In genomic region chr13:24800674-24801307, GRCm38 (mm10) we compare ENCODE assay signal across 8 mouse cellular contexts. TPM values are rescaled to one million over a fixed set of nuclear protein-coding genes. Genes with fewer than 3 reads are reported as not detected.
A peak's percentile ranks its signal among the peaks of the same experiment; 100 is the strongest.
DNase-seq lines count a peak whose midpoint lies in the region; ATAC-seq lines count a peak whose summit lies in the region.

No protein-coding gene starts in this region.

- H3K27ac ChIP-seq in hindbrain, embryonic 14.5 days, result peak overlapping the region; percentile 97

- H3K4me1 ChIP-seq in hindbrain, embryonic 14.5 days (replicated peaks; ENCODE audit: control insufficient read depth, insufficient read depth, low read length), result peaks cover 30% of the 10 kb centered on the region

- no peaks in the 10 kb centered on the region for H3K27me3 ChIP-seq in hindbrain, embryonic 14.5 days (ENCODE audit: control insufficient read depth, insufficient read depth, low read length)

- peak overlapping the region; percentile 96 for H3K4me3 ChIP-seq in hindbrain, embryonic 14.5 days (replicated peaks; ENCODE audit: low read length)

- ATAC-seq in hindbrain, embryonic 14.5 days (ENCODE audit: low FRiP score), result peak; percentile 96

- peaks cover 12% of the 10 kb centered on the region for H3K36me3 ChIP-seq in hindbrain, embryonic 14.5 days (replicated peaks; ENCODE audit: control insufficient read depth, insufficient read depth)

- no peaks in the 10 kb centered on the region for H3K9me3 ChIP-seq in hindbrain, embryonic 14.5 days (ENCODE audit: control insufficient read depth, low read length)

- peak overlapping the region; percentile 70 for H3K4me2 ChIP-seq in hindbrain, embryonic 14.5 days (replicated peaks)

- under 1% methylated on average over 42 of the region's 42 CpGs for WGBS in hindbrain, embryonic 14.5 days

- DNase-seq in NIH3T3 (ENCODE audit: low read depth), result peak; percentile 95
- DNase-seq in cerebellum, postnatal 10 days, result peak; percentile 98 to 99
- peak; percentile 90 to 92 for DNase-seq in frontal cortex, postnatal 14 days (ENCODE audit: low spot score in 2 of 2)
- peak; percentile 98 for DNase-seq in hindbrain, embryonic 14.5 days (ENCODE audit: low spot score)
- DNase-seq in layer of hippocampus, postnatal 36 days, result peak; percentile 96 to 97
- DNase-seq in lung, postnatal 36 days, result peak; percentile 99
- peak; percentile 98 for DNase-seq in retina, postnatal 1 day
- peak; percentile 94 to 97 for DNase-seq in urinary bladder, adult 18-20 months (ENCODE audit: low spot score in 2 of 2)

- H3K9ac ChIP-seq in hindbrain, embryonic 14.5 days, result peak overlapping the region; percentile 92

RNA-seq across cellular contexts. Expression of gene BC005537, which starts 0.7 kb away (rescaled TPM):
- polyA plus RNA-seq in hindbrain, embryonic 14.5 days (2014; fragmentation: Nextera tagmentation; extraction: Ambion mirVana), result 40.8 and 43.7 TPM in 2 replicates
- 100 to 1,000 TPM; 162 to 176 TPM for total RNA-seq in layer of hippocampus, postnatal 36 days (2021)

RNA-seq across cellular contexts. Expression of gene Acot13, which starts 30.5 kb away (rescaled TPM):
- 55.6 and 59.9 TPM in 2 replicates for polyA plus RNA-seq in hindbrain, embryonic 14.5 days (2014; fragmentation: Nextera tagmentation; extraction: Ambion mirVana)
- total RNA-seq in layer of hippocampus, postnatal 36 days (2021), result 100 to 1,000 TPM; 109 to 111 TPM

RNA-seq across cellular contexts. Expression of gene Tdp2, which starts 30.7 kb away (rescaled TPM):
- 34.7 and 37.5 TPM in 2 replicates for polyA plus RNA-seq in hindbrain, embryonic 14.5 days (2014; fragmentation: Nextera tagmentation; extraction: Ambion mirVana)
- 10 to 100 TPM; 20.9 to 23.7 TPM for total RNA-seq in layer of hippocampus, postnatal 36 days (2021)

RNA-seq across cellular contexts. Expression of gene Gmnn, which starts 39.1 kb away (rescaled TPM):
- polyA plus RNA-seq in hindbrain, embryonic 14.5 days (2014; fragmentation: Nextera tagmentation; extraction: Ambion mirVana), result 20.6 and 22.1 TPM in 2 replicates
- 1 to 10 TPM; 1.9 to 2.9 TPM for total RNA-seq in layer of hippocampus, postnatal 36 days (2021)

RNA-seq across cellular contexts. Expression of gene D130043K22Rik, which starts 44.1 kb away (rescaled TPM):
- polyA plus RNA-seq in hindbrain, embryonic 14.5 days (2014; fragmentation: Nextera tagmentation; extraction: Ambion mirVana), result 5.5 and 8.0 TPM in 2 replicates
- total RNA-seq in layer of hippocampus, postnatal 36 days (2021), result 10 to 100 TPM; 26.8 to 28.0 TPM

Comparison
In these comparisons a context has a peak if more than half of its experiments do, and no peak if none do; other contexts are left out.
1. Peak in every context shown above with its lines: DNase-seq, ATAC-seq, H3K4me3 ChIP-seq and H3K27ac ChIP-seq.